Comparison of ENCODE assay signal across 13 mouse cellular contexts in genomic region chr5:40366956-40367355, GRCm38 (mm10).
"Had no signal": no experiment of that assay in that cellular context is flagged by ENCODE, and none has a peak within 500 bp of the region (broad histone marks: within the 10 kb centered on the region; RNA-seq: fewer than 3 reads in every experiment).

No protein-coding gene starts in this region.

- H3K36me3 ChIP-seq: midbrain, embryonic 13.5 days; midbrain, embryonic 15.5 days; neural tube, embryonic 12.5 days; stomach, embryonic 15.5 days had no signal

- DNase-seq: lung, adult 18-20 months; lung, embryonic 14.5 days; lung, postnatal 10 days; lung, postnatal 36 days; right cerebral cortex, postnatal 14 days; thymus, adult 2 months; thymus, postnatal 25 days; thymus, postnatal 4 days had no signal

- H3K27me3 ChIP-seq: megakaryocyte, embryonic 14.5 days; midbrain, embryonic 13.5 days; midbrain, embryonic 15.5 days; neural tube, embryonic 12.5 days; stomach, embryonic 15.5 days had no signal

- H3K4me3 ChIP-seq: megakaryocyte, embryonic 14.5 days; midbrain, embryonic 13.5 days; midbrain, embryonic 15.5 days; neural tube, embryonic 12.5 days; stomach, embryonic 15.5 days had no signal
